Mouse (Mus musculus) embryonic stem cell, embryonic (primary cell): ENCODE measurements around the gene Wwox.

Source experiments
- CTCF ChIA-PET, 4 experiments: fragments of 300-600 bp in 2 of 4; fragments of 350-600 bp in 2 of 4; sonication (Branson Sonifier 250); formaldehyde crosslinking; loops; one replicate each; lab custom pipeline; 2022; ENCODE audit warnings: inconsistent platforms in 2 of 4; lab: Charles Lee
- POLR2A ChIA-PET, 4 experiments: fragments of 300-600 bp in 2 of 4; fragments of 350-600 bp in 2 of 4; sonication (Branson Sonifier 250); formaldehyde crosslinking; loops; one replicate each; lab custom pipeline; 2022; ENCODE audit warnings: antibody characterized with exemption in 4 of 4, inconsistent platforms in 1 of 4; lab: Charles Lee

Wwox gene

GRCm38 (mm10) chr8:115046496-115046895 is 607.0 kb downstream of the Wwox start:
- POLR2A ChIA-PET, result interaction anchor here in 1 of 4 experiments (0.7 kb wide), 1 partner anchor 308 kb away, joined by 6 read pairs; no protein-coding TSS in a partner anchor
- CTCF ChIA-PET, result no interaction called here

- CTCF ChIA-PET, result interaction anchor here in 1 of 4 experiments (0.6 kb wide), 1 partner anchor 148 kb away, joined by 5 read pairs; no protein-coding TSS in a partner anchor
- POLR2A ChIA-PET, result interaction anchor here in 2 of 4 experiments (0.5 to 1.0 kb wide), 2 partner anchors 8 to 1704 kb away, joined by 3 read pairs; no protein-coding TSS in a partner anchor
These were observed 618.9 kb downstream of the Wwox start for GRCm38 (mm10) chr8:115058193-115058835.

GRCm38 (mm10) chr8:115063623-115064022 is 624.2 kb downstream of the Wwox start:
- CTCF ChIA-PET, result no interaction called here
- POLR2A ChIA-PET, result no interaction called here

- ChIA-PET POLR2A (interaction anchor here in 1 of 4 experiments (0.9 kb wide), 1 partner anchor 36 kb away, joined by 3 read pairs; no protein-coding TSS in a partner anchor), CTCF (no interaction called here)
These were observed 625.2 kb downstream of the Wwox start for GRCm38 (mm10) chr8:115064691-115065090.

GRCm38 (mm10) chr8:115065386-115065785 is 625.9 kb downstream of the Wwox start:
- ChIA-PET POLR2A (interaction anchor here in 1 of 4 experiments (0.9 kb wide), 1 partner anchor 35 kb away, joined by 3 read pairs; no protein-coding TSS in a partner anchor), CTCF (interaction anchor here in 1 of 4 experiments (0.6 kb wide), 1 partner anchor 130 kb away, joined by 5 read pairs; no protein-coding TSS in a partner anchor)

GRCm38 (mm10) chr8:115066550-115067058 is 627.1 kb downstream of the Wwox start:
- ChIA-PET POLR2A (interaction anchor here in 1 of 4 experiments (0.6 kb wide), 1 partner anchor 38 kb away, joined by 3 read pairs; no protein-coding TSS in a partner anchor), CTCF (no interaction called here)

GRCm38 (mm10) chr8:115068723-115069122 is 629.3 kb downstream of the Wwox start:
- ChIA-PET POLR2A (interaction anchor here in 1 of 4 experiments (0.7 kb wide), 1 partner anchor 25 kb away, joined by 3 read pairs; no protein-coding TSS in a partner anchor), CTCF (interaction anchor here in 1 of 4 experiments (0.6 kb wide), 1 partner anchor 9 kb away, joined by 6 read pairs; no protein-coding TSS in a partner anchor)

GRCm38 (mm10) chr8:115070225-115070624 is 630.8 kb downstream of the Wwox start:
- CTCF ChIA-PET, result interaction anchor here in 1 of 4 experiments (0.5 kb wide), 1 partner anchor 497 kb away, joined by 3 read pairs; no protein-coding TSS in a partner anchor
- POLR2A ChIA-PET, result interaction anchor here in 1 of 4 experiments (0.6 kb wide), 2 partner anchors 117 to 120 kb away, joined by 3 to 4 read pairs; no protein-coding TSS in a partner anchor

- ChIA-PET CTCF (no interaction called here), POLR2A (no interaction called here)
These were observed 631.8 kb downstream of the Wwox start for GRCm38 (mm10) chr8:115071231-115071630.

- POLR2A ChIA-PET, result interaction anchor here in 1 of 4 experiments (0.6 kb wide), 1 partner anchor 606 kb away, joined by 3 read pairs; no protein-coding TSS in a partner anchor
- CTCF ChIA-PET, result interaction anchor here in 3 of 4 experiments (0.6 to 1.0 kb wide), 5 partner anchors 63 to 262 kb away, joined by 3 to 4 read pairs (median 4); no protein-coding TSS in a partner anchor
These were observed 638.8 kb downstream of the Wwox start for GRCm38 (mm10) chr8:115078296-115078695.

GRCm38 (mm10) chr8:115081302-115082207 is 642.1 kb downstream of the Wwox start:
- POLR2A ChIA-PET, result interaction anchor here in 1 of 4 experiments (0.9 kb wide), 1 partner anchor 55 kb away, joined by 3 read pairs; no protein-coding TSS in a partner anchor
- CTCF ChIA-PET, result no interaction called here

GRCm38 (mm10) chr8:115088162-115088561 is 648.7 kb downstream of the Wwox start:
- ChIA-PET POLR2A (no interaction called here), CTCF (interaction anchor here in 1 of 4 experiments (0.7 kb wide), 1 partner anchor 141 kb away, joined by 3 read pairs; no protein-coding TSS in a partner anchor)

- ChIA-PET CTCF (interaction anchor here in 1 of 4 experiments (0.5 kb wide), 1 partner anchor 1271 kb away, joined by 4 read pairs; no protein-coding TSS in a partner anchor), POLR2A (interaction anchor here in 1 of 4 experiments (0.6 kb wide), 1 partner anchor 12 kb away, joined by 4 read pairs; no protein-coding TSS in a partner anchor)
These were observed 650.3 kb downstream of the Wwox start for GRCm38 (mm10) chr8:115089744-115090143.

GRCm38 (mm10) chr8:115090202-115090601 is 650.7 kb downstream of the Wwox start:
- CTCF ChIA-PET, result no interaction called here
- POLR2A ChIA-PET, result interaction anchor here in 1 of 4 experiments (0.6 kb wide), 1 partner anchor 13 kb away, joined by 4 read pairs; no protein-coding TSS in a partner anchor

GRCm38 (mm10) chr8:115095548-115095947 is 656.1 kb downstream of the Wwox start:
- ChIA-PET CTCF (no interaction called here), POLR2A (interaction anchor here in 1 of 4 experiments (0.5 to 0.7 kb wide), 2 partner anchors 659 to 1143 kb away, joined by 3 to 5 read pairs; no protein-coding TSS in a partner anchor)

- POLR2A ChIA-PET, result no interaction called here
- CTCF ChIA-PET, result no interaction called here
These were observed 658.6 kb downstream of the Wwox start for GRCm38 (mm10) chr8:115097988-115098562.

- ChIA-PET CTCF (no interaction called here), POLR2A (interaction anchor here in 1 of 4 experiments (0.6 kb wide), 1 partner anchor 126 kb away, joined by 5 read pairs; no protein-coding TSS in a partner anchor)
These were observed 669.9 kb downstream of the Wwox start for GRCm38 (mm10) chr8:115109309-115109708.
